Mouse (Mus musculus) urinary bladder, adult 18-20 months (tissue): ENCODE results near the gene 1110051M20Rik.
A peak's percentile ranks its signal among the peaks of the same experiment; 100 is the strongest.

ENCODE experiments used
- DNase-seq, 2 experiments: peaks; one replicate each; pipeline ENCODE4 v3.0.0; 2022; ENCODE audit warnings: low spot score in 2 of 2, mixed read lengths in 2 of 2

1110051M20Rik gene

DNA sequence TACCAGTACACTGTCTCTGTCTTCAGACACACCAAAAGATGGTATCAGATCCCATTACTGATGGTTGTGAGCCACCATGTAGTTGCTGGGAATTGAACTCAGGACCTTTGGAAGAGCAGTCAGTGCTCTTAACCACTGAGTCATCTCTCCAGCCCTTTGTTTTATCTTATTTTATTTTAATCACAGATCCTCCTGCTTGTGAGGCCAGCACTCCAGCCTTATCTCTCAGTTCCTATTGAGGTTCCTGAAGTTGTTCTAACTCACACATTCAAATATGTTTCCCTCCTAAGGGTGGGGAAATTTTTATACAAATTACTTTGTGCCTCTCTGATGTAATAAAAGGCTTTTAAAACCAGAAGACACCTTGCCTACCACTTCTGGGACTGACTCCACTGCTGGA lies 137.9 kb downstream of the 1110051M20Rik start:
- DNase-seq: no peak

DNA sequence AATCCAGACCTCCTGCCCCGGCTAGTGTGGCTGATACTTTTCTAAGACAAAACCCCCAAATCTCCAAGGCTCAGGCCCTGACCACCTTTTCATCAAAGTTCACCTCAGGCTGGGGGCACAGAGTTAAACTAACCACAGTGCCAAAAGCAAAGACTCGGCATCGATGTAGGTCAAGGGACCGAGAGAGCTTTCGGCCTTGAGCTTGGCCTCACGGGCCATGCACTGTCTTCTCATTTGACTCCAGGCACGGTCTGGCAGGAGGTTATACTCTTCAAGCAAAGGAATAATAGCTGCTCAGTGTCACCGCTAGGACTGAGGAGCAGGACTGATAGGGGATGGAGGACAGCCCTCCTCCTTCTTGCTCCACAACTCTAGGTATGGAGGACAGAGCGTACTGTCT lies 138.6 kb downstream of the 1110051M20Rik start:
- DNase-seq: no peak

DNA sequence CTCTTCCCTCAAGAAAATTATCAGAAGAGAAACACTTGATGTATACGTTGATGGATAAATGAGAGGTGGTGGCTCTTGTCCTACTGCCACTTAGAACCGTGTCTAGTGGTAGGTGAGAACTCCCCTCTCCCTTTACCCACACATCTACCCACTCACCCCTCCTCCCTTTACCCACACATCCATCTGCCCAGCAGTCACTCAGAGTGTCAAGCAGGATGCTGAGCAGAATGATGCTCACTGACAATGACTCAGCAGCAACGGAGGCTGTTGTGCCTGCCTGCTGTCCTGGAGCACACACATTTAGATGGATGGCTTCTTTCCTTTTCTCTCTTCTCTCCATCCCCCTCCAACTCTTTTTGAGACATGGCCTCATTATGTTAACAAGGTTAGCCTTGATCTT lies 141.7 kb downstream of the 1110051M20Rik start:
- DNase-seq: no peak

DNA sequence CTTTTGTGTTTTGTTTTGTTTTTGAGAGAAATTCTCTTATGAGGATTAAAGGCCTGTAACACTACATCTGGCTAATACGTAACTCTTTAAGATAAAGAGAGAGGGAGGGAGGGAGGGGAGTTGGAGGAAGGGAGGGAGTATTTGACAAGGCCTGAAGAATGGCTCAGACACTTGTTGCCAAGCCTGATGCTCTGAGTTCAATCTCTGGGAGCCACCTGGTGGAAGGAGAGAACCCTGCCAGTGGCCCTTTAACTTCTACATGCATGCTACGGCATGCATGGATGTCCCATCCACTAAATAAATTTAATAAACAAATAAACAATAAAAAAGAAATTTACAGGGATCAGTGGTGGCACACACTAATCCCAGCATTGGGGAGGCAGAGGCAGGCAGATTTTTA lies 142.7 kb downstream of the 1110051M20Rik start:
- no peak for DNase-seq

DNA sequence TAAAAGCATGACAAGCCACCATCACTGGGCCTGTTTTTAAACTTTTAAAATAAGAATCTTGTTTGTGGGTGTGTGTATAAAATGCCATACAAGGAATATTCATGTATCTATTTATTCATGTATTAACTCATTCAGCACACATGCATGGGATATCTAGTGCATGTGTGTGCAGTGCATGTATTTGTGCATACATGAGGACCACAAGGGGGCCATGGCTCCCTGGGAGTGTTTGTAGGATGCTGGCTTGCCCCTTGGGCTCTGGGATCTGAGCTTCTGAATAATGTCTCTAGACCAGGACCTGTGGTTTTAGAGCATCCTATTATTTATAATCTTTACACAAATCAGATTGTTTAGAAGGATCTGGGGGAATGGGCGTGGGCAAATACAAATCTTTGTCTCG lies 143.7 kb downstream of the 1110051M20Rik start:
- DNase-seq: no peak

DNA sequence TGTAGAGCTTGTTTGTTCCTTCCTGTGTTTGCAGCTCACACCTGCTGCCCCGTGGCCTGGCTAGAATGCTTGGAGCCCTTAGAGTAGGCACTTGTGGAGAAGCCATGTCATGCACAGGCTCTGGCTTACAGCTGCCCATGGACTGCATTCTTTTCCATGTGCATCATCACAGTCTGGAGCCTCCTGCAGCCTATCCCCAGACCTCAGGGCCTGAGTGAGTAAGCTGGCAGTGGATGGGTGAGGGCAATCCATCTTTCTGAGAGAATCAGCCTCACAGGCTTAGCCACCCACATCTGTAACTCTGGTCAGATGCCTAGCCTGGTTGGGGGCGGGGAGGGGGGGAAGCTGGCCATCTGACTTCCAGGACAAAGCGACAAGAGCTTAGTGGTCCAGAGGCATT lies 145.3 kb downstream of the 1110051M20Rik start:
- no peak for DNase-seq

DNA sequence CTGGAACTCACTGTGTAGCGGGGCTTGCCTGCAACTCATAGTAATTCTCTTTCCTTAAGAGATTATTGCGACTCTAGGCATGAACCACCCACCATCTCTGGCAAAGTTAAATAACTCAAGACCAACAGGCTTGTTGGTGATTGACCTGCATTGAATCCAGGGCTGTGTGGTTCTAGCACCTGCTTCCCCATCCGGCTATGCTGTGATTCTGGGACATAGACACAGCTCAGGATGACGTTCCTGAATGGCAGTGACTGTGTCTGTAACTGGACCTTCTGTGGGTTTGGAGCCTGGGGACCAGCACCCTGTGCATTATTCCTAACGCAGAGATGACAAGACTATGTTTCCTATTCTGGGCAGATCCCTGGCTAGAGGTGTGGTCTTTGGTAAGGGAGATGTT lies 148.6 kb downstream of the 1110051M20Rik start:
- DNase-seq: no peak

DNA sequence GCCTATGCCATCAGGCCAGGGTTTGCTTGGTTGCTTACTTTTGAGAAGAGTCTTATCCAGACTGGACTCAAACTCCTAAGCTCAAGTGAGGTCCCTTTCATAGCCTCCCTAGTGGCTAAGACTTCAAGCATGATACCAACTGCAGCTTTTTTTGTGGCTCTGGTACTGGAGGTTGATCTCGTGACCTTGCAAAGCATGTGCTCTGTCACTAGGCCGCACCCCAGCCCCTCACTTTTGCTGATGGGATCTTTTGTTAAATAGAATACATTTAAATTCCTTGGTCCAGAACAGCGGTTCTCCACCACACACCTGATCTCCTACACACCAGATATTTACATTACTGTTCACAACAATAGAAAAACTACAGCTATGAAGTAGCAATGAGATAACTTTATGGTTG lies 150.3 kb downstream of the 1110051M20Rik start:
- no peak for DNase-seq

DNA sequence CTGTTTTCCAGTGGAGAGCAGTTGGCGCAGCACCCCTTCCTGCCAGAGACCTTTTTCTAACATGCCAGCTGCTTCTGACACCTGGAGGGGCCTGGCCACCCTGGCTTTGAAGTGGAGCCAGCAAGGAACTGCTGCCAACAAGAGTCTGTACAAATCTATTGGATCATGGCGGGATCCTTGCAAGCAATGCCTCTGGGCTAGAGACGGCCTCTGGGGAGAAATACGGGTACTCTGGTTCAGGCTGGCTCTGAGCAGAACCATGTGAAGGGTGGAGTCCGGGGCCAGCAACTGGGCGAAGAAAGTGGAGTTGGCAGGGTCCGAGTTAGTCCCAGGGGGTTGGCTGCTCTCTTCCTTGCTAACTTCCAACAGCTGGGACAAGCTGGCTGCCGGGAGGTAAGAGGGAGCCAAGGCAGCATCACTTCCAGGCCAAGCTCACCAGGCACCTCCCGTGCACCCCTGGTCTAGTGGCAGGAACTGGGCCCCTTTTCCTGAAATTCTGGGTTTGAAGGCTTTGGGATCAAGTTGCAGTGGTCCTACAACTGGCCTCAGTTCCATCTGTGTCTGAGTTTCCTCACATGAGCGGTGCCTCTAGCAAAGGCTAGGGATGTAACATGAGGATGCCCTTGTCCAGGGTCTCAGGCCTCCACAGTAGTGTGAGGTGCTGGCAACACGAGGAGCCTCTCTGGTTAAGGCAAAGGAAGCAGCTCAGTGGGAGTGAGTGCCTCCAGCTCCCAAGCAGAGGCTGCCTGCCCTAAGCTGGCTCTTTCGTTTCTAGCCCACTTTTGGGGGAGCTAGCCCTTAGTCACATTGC lies 153.1 kb downstream of the 1110051M20Rik start:
- no peak for DNase-seq

DNA sequence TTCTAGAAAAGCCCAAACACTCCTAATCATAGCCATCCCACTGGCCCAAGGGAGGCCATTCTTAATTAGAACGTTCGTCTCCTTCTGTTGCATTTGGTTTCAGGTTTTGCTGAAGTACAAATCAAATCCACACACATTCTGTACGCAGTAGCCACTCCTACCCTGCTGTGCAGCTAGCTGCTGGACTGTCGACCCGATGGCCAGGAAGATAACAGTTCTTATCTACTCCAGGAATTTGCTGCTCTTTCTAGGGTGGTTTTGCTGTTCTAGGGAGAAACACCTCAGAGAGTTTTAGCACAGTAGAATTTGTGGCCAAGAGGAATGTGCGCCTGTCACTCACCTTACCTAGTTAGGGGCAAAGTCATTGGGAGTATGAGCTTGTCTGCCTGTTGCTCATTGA lies 156.9 kb downstream of the 1110051M20Rik start:
- peak in 1 of 2 experiments; percentile 36 for DNase-seq

DNA sequence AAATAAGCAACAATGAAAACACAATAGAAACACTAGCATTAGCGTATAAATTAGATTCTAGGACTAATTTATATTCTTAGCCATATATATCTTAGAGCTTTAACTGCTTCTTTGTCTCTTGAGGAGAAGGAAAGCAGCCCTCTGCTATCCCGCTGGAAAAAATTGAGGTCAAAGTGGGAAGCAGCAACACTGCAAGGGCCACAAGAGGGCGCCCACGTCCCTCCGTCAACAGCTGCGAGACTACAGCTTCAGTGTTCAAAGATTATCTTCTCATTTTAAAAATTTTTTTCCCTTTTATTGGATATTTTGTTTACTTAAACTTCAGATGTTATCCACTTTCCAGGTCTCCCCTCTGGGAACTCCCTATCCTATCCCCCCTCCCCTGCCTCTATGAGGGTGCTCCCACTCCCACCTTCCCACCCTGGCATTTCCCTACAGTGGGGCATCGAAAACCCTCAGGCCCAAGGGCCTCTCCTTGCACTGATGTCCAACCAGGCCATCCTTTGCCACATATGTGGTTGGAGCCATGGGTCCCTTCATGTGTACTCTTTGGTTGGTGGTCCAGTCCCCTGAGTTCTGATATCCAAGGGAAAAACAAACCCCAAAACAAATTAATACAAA lies 158.5 kb downstream of the 1110051M20Rik start:
- peak; percentile 62 to 66 for DNase-seq

DNA sequence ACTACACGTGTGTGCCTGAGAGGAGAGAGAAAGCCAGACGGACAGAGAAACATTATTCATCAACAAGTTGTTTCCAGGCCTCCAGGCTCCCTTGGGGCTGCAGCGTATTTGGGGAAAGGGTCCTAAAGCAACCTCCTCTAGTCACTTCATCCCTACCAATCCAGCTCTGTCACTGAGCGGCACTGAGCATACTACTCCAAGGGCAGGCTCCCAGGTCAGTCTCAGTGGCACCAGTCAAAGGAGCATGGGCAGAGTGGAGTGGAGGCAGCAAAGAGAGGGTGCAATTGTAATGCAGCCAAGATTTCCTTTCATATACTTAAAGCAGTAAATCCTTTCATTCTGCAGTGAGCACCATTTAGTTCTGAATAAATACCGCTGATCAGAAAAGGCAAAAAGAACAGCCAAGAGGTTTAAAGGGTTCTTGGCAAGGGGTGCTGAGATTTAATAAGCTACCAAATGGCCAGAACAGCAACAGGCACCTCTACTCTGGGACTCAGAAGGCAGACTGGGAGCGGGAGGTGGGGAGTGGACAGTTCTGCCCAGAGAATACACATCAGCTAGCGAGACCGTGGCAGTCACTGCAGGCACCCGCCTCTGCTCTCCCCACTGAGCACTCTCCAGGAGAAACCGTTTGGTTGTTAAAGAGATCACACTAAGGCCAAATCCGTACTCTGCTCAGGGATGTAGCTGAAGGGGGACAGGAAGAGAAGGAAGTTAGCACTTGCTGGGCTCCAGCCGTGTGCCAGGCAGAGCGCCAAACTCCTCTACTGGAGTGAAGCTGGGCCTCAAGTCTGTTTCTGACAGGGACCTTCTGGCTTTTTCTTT lies 159.9 kb downstream of the 1110051M20Rik start:
- DNase-seq: no peak

DNA sequence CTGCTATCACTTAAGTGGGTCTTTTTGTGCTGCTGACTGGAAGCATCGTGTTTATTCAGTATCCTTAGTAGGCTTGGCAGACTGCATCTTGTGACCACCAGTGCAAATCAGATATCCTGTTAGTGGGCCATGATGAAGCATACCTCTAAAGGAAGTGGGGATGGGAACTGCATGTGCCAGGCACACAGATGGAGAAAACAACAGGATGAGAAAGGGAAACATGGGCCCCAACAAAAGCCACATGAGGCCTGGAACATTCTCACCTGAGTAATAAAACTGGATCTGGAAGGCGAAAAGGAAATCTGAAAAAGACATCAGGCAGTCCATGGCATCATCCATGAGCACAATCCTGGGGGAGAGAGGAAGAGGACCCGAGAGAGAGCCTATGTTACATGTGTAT lies 160.5 kb downstream of the 1110051M20Rik start:
- DNase-seq: no peak

DNA sequence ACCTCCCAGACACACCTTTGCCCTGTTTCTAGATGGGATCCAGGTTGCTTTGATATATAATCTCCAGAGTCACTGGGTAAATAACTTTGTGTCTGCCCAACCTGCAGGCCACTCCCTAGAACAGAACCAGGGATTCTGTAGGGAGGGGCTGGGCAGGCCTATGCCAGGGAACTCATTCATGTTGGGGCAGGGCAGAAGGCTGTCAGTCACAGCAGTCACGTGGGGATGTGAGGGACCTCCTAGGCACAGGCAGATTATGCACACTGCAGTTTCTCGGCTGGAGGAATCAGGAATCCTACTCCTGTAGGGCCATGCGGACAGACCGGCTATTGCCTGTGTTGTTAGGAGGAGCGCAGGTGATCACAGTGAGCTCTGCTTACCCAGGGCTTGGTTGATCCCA lies 163.1 kb downstream of the 1110051M20Rik start:
- peak; percentile 56 to 74 for DNase-seq

DNA sequence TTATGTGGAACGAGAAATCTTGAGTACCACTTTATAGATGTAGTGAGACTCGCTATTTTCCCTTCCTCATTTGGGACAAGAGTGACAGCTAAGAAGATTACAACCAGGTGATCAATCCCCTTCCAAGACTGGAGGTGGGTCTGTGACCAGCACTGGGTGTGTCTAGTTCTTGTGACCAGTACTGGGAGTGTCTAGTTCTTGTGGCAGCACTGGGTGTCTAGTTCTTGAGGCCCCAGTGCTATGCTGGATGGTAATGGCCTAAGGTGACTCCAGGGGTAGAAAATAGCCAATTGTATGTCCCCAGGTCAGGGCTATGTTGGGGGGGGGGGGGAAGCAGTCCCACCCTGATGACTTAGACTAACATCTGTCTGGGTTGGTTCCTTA lies 165.1 kb downstream of the 1110051M20Rik start:
- no peak for DNase-seq

DNA sequence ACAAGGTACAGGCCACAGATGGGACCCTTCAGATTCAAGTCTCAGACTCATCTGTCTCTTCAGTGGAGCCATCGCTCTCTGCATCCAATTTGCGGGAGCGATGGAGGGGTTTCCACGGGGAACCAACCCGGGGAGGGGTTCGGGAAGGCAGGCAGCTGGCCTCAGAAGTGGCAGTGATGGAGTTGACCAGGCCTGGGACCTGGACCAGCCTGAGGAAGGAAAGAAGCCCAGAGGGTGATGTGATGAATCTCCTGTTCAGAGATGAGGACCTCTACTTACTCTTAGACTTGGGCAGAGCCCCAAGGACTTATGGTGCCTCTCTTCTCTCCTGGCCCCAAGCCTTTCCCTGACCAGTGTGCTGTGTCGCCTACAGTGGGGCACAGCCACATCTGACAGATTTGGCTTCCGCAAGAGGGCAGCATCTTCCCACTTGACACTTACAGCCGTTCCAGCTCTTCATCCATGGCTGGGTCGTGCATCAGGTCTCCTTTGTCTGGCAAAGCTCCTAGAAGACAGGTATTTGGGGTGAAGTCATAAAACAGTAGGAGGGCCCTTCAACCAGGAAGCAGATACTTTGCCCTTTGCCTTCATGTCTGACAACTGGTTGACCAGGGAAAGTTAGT lies 165.6 kb downstream of the 1110051M20Rik start:
- no peak for DNase-seq

DNA sequence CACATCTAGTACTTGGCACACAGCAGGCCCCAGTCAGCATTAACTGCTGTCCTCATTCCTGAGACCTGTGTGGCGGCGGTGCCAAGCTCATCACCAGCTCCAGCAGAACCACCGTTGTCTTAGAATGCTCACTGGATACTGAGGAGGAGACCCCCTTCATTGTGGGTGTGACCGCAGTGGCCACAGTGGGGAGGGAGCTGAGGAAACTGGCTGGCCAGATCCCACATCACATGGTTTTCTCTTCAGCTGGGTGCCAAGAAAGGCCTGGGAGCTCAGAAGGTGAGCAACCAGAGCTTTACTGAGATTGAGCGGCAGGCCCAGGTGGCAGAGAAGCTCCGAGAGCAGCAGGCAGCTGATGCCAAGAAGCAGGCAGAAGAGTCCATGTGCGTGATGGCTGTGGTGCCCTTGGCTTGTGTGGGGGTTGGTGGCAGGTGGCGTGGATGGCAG lies 174.8 kb downstream of the 1110051M20Rik start:
- no peak for DNase-seq

DNA sequence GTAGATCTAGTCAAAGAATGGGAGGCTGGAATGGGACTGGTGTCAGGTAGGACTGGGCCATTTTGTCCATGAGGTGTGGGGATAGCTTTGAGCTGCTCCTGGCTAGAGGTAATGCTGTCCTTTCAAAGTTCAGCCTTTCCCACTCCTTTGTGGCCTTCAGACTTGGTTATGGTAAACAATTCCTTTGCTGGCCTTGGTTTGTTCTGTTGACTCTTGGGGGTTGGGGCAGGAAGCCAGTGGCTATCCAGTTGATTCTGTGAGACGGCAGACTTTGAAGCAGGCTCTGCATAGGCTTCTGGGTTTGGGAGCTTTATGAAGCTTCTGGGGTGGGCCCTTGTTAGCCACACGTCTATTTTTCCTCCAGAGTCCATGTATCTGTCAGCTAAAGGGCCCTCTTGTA lies 175.8 kb downstream of the 1110051M20Rik start:
- no peak for DNase-seq

DNA sequence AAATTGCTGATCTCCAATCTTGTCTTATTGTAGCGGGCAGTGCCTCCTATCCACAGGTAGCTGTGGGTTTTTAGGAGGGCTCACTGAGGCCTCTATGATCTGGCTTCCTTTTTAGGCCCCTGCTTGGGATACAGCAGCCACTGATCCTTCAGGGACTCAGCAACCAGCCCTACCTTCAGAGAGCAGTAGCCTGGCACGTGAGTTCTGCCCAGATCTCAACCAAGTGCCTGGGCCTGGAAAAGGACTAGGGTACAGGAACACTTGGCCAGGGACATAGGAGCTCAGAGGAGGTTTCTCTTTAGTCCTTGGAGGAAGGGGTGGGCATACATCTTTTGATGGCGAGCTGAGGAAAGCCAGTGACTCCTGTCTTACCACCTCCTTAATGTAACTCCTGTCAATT lies 176.5 kb downstream of the 1110051M20Rik start:
- no peak for DNase-seq

DNA sequence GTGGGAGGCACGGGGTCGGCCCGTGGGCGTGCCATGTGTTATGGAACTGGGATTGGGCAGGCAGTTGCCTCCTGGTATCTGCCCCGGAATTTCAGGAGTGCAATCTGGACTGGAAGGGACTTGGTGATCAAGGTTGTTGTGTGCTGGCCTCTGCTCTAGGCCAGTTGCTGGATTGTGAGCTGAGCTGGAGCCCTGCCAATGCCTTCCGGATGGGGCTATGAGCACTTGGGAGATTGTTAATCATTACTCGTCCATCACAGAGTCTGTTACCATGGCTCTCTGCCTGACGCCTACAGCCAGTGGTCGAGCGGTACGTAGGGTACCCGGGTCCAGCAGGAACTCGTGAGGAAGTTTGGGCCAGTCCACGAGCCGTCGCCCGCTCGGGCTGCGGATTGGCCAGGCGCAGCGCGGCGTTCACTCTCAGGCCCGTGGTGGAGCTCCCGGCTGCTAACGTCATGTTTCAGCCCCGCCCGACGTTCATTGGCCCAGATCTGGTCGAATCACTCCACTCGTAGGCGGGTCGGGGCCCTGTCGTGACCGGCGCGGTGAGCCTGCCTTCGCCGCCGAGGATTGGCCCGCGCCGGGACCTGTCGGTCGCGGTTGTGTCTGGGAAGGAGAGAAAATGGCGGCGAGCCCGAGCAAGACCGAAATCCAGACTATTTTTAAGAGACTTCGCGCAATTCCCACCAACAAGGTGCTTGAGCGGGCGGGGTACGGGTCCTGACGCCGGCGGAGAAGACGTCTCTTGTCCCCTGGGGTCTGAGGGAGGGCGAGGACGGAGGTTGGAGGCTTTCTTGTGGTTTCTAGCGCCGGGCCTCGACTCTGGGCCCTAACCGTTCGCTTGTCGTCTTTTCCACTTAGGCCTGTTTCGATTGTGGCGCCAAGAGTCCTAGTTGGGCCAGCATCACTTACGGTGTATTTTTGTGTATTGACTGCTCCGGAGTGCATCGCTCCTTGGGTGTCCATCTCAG lies 179.5 kb downstream of the 1110051M20Rik start, which contains the start of gene Arfgap2:
TSS of gene Arfgap2 (plus strand) at position 264 of the 971 bp plus-strand sequence.
- peak; percentile 94 to 98 for DNase-seq
